Mouse (Mus musculus) testis, adult 2 months (tissue): ENCODE measurements around the gene Tsga10ip. TPM values are rescaled to one million over a fixed set of nuclear protein-coding genes. Genes with fewer than 3 reads are reported as not detected.

Experiments
- H3K27ac ChIP-seq: fragments of 200-500 bp; 2 replicates; pipeline ENCODE4 v1.5.1; 2012; ENCODE audit warnings: low read depth, low read length; ENCODE audit not compliant: control insufficient read depth, insufficient read depth
- H3K27me3 ChIP-seq: fragments of 200-500 bp; 2 replicates; pipeline ENCODE4 v1.6.1; 2012; ENCODE audit warnings: mild to moderate bottlenecking, low read length, moderate library complexity; ENCODE audit not compliant: control insufficient read depth, insufficient read depth
- H3K36me3 ChIP-seq: fragments of 200-500 bp; 2 replicates; pipeline ENCODE4 v1.6.1; 2012; ENCODE audit warnings: mild to moderate bottlenecking, low read length; ENCODE audit not compliant: control insufficient read depth, insufficient read depth
- H3K4me1 ChIP-seq: fragments of 200-500 bp; 2 replicates; pipeline ENCODE4 v1.6.1; 2012; ENCODE audit warnings: low read length; ENCODE audit not compliant: control insufficient read depth, insufficient read depth
- H3K4me3 ChIP-seq: fragments of 200-500 bp; 2 replicates; pipeline ENCODE4 v1.5.1; 2012; ENCODE audit warnings: low read depth, mild to moderate bottlenecking, low read length, moderate library complexity, mixed read lengths; ENCODE audit not compliant: control insufficient read depth
- CTCF ChIP-seq: fragments of 200-500 bp; IDR thresholded peaks from 2 replicates; pipeline ENCODE4 v1.5.1; 2012; ENCODE audit warnings: low read depth, mild to moderate bottlenecking, inconsistent platforms, low read length, moderate library complexity; ENCODE audit not compliant: control insufficient read depth, insufficient read depth, insufficient replicate concordance
- POLR2A ChIP-seq: fragments of 200-500 bp; IDR thresholded peaks from 2 replicates; pipeline ENCODE4 v1.6.1; 2012; ENCODE audit warnings: low read depth, mild to moderate bottlenecking, inconsistent platforms, low read length, moderate library complexity; ENCODE audit not compliant: control insufficient read depth
- polyA plus RNA-seq: library from polyadenylated mRNA; depleted of rRNA; stranded (reverse); fragments of >200 nt; gene quantifications from 2 replicates; pipeline ENCODE4 v1.2.3, GENCODE M21; 2012

Gene Tsga10ip
- polyA plus RNA-seq, 1 experiment, result 353 TPM

DNA sequence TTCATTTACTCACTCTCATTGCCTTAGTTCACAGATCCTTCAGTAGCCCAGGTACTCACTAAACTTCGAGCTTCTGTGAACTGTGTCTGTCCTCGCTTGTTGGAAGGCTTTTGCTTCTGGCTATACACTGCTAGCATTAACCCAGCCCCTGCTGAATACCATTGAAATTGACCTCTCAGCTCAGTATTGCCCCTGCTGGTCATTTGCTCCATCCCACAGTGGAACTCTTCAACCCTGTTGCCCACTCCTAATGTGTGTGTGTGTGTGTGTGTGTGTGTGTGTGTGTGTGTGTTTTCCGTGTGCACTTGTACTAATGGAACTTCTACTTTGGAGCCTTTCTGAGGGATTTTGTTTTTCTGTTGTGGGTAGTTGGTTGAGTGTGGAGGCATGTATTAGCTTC is 31.4 kb downstream of the Tsga10ip start:
- Histone ChIP-seq H3K4me3 (no peak overlapping the region), H3K27me3 (no peaks in the 10 kb centered on the region), H3K27ac (no peak overlapping the region), H3K36me3 (peaks cover 9% of the 10 kb centered on the region), H3K4me1 (peaks cover 7% of the 10 kb centered on the region)
- TF ChIP-seq POLR2A, result no peak
- no peak for TF ChIP-seq CTCF

- Histone ChIP-seq H3K27me3 (no peaks in the 10 kb centered on the region), H3K4me1 (peaks cover 20% of the 10 kb centered on the region), H3K36me3 (peaks cover 9% of the 10 kb centered on the region), H3K4me3 (peak overlapping the region; percentile 100), H3K27ac (peak overlapping the region; percentile 99)
- TF ChIP-seq POLR2A (no peak), CTCF (no peak)
These were observed 34.9 kb downstream of the Tsga10ip start for GRCm38 (mm10) chr19:5367455-5367854.

- peaks cover 20% of the 10 kb centered on the region for H3K4me1 ChIP-seq
- H3K4me3 ChIP-seq, result peak within 1 kb of the TSS; percentile 100
- H3K27me3 ChIP-seq, result no peaks in the 10 kb centered on the region
- H3K36me3 ChIP-seq, result peaks cover 9% of the 10 kb centered on the region
- H3K27ac ChIP-seq, result peak within 1 kb of the TSS; percentile 99
- no peak for TF ChIP-seq CTCF
These were observed 35.3 kb downstream of the Tsga10ip start, which contains the start of gene Banf1 for GRCm38 (mm10) chr19:5367053-5367359. Gene Banf1 (minus strand): TSS chr19:5367168.

DNA sequence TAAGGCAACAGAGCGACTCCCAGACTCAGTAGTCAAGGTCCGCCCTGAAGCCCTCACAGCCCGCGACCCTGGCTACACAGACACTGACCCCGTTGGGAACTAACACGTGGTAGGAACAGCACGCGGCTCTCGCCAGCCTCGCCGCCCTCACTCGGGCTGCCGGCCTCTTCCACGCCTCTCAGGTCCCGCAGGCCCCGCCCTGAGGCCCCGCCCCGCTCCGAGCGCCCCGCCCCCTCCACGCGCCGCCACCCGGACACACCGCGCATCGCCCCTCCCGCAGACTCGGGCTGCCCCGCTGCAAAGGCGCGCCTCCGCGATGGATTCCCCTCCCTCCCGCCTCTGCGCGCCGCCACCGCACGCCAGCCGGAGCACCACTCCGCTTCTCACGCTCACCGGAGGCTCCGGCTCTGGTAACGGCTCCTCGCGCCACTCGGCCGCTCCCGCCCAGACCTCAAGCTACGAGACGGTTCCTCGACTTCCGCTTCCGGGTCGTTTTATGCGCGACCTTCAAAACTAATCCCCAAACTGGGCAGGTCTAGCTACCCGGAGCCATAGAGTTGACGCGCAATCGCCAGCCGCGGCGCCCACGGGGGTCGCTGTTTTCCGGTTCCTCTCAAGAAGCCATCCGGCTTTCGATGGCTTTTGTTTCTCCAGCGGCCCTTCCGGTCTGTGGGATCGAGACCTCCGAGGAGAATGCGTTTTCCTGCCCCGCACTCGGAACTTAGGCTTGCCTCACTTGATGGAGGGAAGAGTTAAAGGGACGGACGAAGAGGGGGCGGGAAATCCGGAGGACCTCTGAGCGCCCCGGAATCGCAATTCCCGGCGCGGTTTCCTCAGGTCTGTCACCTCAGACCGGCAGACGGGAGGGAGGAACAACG is 35.9 kb downstream of the Tsga10ip start, which contains the start of gene Eif1ad:
Eif1ad (plus strand) TSS at position 567 of the 878 bp plus-strand sequence.
- peaks cover 9% of the 10 kb centered on the region for H3K36me3 ChIP-seq
- TF ChIP-seq POLR2A (peak; percentile 70), CTCF (no peak)
- peak within 1 kb of the TSS; percentile 99 for H3K27ac ChIP-seq
- no peaks in the 10 kb centered on the region for H3K27me3 ChIP-seq
- H3K4me3 ChIP-seq, result peak within 1 kb of the TSS; percentile 100
- peaks cover 20% of the 10 kb centered on the region for H3K4me1 ChIP-seq

DNA sequence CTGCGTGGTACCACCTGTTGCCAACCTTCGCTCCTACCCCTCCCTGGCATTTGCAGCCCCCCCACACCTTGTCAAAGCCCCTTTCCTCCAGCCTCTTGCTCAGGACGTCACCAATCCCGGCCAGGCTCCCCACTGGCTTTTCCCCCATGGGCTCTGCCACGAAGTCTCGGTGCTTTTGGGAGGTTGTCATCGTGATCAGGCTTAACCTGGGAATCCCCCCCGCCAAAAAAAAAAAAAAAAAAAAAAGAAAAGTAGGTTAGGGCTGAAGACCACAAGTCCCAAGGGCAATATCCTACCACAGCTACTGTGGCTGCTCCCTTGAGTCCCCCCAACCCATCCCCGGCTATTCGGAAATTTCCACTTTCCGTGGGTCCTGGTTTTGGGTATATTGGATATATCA is 36.6 kb downstream of the Tsga10ip start:
- Histone ChIP-seq H3K36me3 (peaks cover 9% of the 10 kb centered on the region), H3K4me3 (peak overlapping the region; percentile 100), H3K27ac (peak overlapping the region; percentile 84), H3K27me3 (no peaks in the 10 kb centered on the region), H3K4me1 (peaks cover 20% of the 10 kb centered on the region)
- TF ChIP-seq CTCF (no peak), POLR2A (no peak)

DNA sequence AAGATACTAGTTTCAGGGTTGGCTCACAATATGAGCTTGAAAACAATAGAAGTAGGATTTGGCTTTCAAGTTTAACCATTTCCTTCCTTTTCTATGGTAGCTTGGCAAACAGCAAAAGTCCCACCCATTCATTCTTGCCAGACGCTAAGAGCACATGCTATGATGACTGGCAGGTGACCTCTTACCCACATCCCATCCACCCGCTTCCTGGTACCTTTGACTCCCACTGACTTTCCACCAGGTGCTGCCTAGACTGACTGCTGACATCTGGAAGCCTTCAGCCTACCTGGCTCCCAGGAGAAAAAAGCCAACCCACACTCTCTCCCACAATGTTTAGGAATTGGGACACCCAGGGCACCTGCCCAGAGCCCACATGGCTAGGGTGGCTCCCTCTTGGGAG is 38.2 kb downstream of the Tsga10ip start:
- no peak overlapping the region for H3K4me3 ChIP-seq
- peaks cover 20% of the 10 kb centered on the region for H3K4me1 ChIP-seq
- no peak for TF ChIP-seq CTCF
- TF ChIP-seq POLR2A, result no peak

DNA sequence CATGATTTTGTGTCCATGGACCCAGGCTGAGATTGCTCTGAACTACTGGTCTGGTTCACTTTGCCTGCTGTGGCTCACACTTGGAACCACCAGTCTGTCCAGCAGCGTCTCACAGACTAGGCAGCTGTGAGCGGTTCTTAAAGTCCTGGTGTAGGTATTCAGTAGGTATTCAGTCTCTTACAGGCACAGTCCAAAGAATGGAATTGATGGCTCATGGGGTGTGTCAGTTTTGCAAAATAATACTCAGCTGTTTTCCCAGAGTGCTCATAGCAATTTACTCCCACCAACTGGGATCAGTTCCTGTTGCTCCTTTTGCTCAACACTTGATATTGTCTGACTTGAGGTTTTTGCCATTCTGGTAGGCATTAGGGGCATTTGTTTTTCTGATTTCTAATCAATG is 40.1 kb downstream of the Tsga10ip start:
- peaks cover 13% of the 10 kb centered on the region for H3K4me1 ChIP-seq
- no peaks in the 10 kb centered on the region for H3K36me3 ChIP-seq
- no peaks in the 10 kb centered on the region for H3K27me3 ChIP-seq
- TF ChIP-seq POLR2A (no peak), CTCF (no peak)
- H3K27ac ChIP-seq, result no peak overlapping the region
- H3K4me3 ChIP-seq, result no peak overlapping the region

More for the DNA sequence above, 38.2 kb downstream of the Tsga10ip start:
- Histone ChIP-seq H3K36me3 (peaks cover 1% of the 10 kb centered on the region; the same call in 1 of the 2 replicates), H3K27ac (no peak overlapping the region), H3K27me3 (no peaks in the 10 kb centered on the region)
